Mouse (Mus musculus) macrophage (primary cell): ENCODE measurements around the gene Ankib1. TPM values are rescaled to one million over a fixed set of nuclear protein-coding genes. Genes with fewer than 3 reads are reported as not detected.
"Not testable (repeated sequence)": the region's sequence is repeated elsewhere in the genome, so short reads cannot be mapped to it uniquely, and the experiment has no call there.

Experiments
- H3K27ac ChIP-seq: fragments of 350-480 bp; formaldehyde crosslinking; 2 replicates; pipeline ENCODE4 v1.9.0; 2021
- H3K36me3 ChIP-seq: fragments of 350-480 bp; formaldehyde crosslinking; 2 replicates; pipeline ENCODE4 v1.9.0; 2021; ENCODE audit errors: inconsistent target
- H3K4me3 ChIP-seq: fragments of 350-480 bp; formaldehyde crosslinking; 2 replicates; pipeline ENCODE4 v1.9.0; 2021; ENCODE audit errors: inconsistent target
- H3K79me2 ChIP-seq: fragments of 350-480 bp; formaldehyde crosslinking; 2 replicates; pipeline ENCODE4 v1.9.0; 2021; ENCODE audit errors: inconsistent target
- WGBS: methylation state at CpG from one replicate; pipeline ENCODE4 v1.1.7; 2026; ENCODE audit warnings: inconsistent platforms; ENCODE audit not compliant: missing documents; 5-methylcytosine and 5-hydroxymethylcytosine counted together
- polyA plus RNA-seq: library from polyadenylated mRNA; stranded (reverse); fragments of 250-400 nt; gene quantifications from 3 replicates; pipeline ENCODE4 v1.2.4, GENCODE M21; 2018; ENCODE audit warnings: inconsistent platforms
- total RNA-seq, 78 experiments: library from RNA; depleted of rRNA; stranded (reverse); fragments of 250-400 nt; gene quantifications; 1 replicate in 9 of 78; 2 replicates in 24 of 78; 3 replicates in 43 of 78; 4 replicates in 2 of 78; pipeline ENCODE4 v1.2.4; 2018; ENCODE audit warnings: inconsistent platforms in 56 of 78

The Ankib1 gene
- total RNA-seq (2018; cell fraction: chromatin; rRNA removed), result 100 to 1,000 TPM in 6 of 26 experiments, 10 to 100 TPM in 20; 31.3 to 244 (median 79.4) TPM
- total RNA-seq (2018; cell fraction: cytosol; rRNA removed), result 10 to 100 TPM; 28.1 to 52.8 (median 36.5) TPM
- total RNA-seq (2018; cell fraction: nucleus; rRNA removed), result 100 to 1,000 TPM in 1 of 26 experiments, 10 to 100 TPM in 25; 26.0 to 177 (median 67.0) TPM
- polyA plus RNA-seq, result 17.7 to 21.4 TPM (median 18.4 TPM) in 3 replicates

DNA sequence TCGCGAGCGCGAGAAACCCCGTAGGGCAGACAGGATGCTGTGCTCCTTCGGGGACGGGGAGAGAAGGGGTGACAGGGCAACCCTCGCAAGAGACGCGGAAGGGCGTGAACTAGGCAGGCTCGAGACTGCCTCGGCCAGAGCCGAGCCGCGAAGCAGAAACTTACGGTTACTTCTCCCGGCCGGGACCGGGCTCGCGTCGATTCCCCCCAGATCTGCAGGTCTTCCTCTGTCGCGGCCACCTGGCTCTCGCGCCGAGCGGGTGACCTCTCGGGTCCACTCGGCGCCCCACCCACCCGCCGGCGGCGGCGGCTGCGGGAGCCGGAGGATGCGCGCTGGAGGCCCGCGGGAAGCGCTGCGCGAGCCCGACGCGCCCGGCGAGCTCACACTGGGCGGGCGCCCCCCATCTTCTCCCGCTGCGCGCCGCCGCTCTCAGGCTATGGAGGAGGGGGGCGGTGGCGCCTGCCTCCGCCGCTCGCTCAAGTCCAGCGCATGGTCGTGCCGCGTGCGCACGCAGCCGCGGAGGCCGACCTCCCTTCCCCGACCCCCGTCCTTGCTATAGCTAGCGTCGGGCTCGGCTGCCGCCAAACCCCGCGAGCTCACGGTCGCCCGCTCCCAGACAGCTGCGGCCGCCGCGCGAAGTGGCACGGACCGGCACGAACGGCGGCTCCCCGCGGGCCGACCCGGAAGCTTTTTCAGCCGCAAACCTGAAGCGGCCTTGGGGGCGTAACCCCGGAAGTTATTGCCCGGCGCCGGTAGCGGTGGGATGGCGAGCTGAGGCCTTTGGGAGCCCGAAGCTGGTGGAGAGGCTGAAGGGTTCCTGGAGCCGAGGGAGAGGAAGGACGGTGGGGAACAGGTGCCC lies at the start of gene Ankib1, which contains the start of gene Krit1:
Gene Ankib1, minus strand, starts transcription at position 493 of the 859 bp plus-strand sequence.
Gene Krit1, plus strand, starts transcription at position 752 of the 859 bp plus-strand sequence.
- Histone ChIP-seq H3K4me3 (peak within 1 kb of the TSS; percentile 91), H3K27ac (peak within 1 kb of the TSS; percentile 71), H3K36me3 (no peaks in the 10 kb centered on the region), H3K79me2 (peaks cover 84% of the 10 kb centered on the region)
- WGBS, result under 1% methylated on average over 76 of the region's 109 CpGs

- Histone ChIP-seq H3K79me2 (no peaks in the 10 kb centered on the region), H3K27ac (no peak within 1 kb of the TSS), H3K36me3 (peaks cover 20% of the 10 kb centered on the region; the same call in 1 of the 2 replicates), H3K4me3 (no peak within 1 kb of the TSS)
- WGBS, result 29% methylated on average over 24 of the region's 24 CpGs
Measured at GRCm38 (mm10) chr5:3845026-3845425, 42.3 kb upstream of the Ankib1 start, which contains the start of gene Lrrd1. TSS of gene Lrrd1 (plus strand) at chr5:3845173.

GRCm38 (mm10) chr5:3834107-3834506 lies 31.4 kb upstream of the Ankib1 start:
- Histone ChIP-seq H3K4me3 (no peak overlapping the region), H3K36me3 (peaks cover 60% of the 10 kb centered on the region), H3K79me2 (no peaks in the 10 kb centered on the region), H3K27ac (no peak overlapping the region)
- WGBS, result 86% methylated on average over 1 of the region's 1 CpGs

- Histone ChIP-seq H3K79me2 (peaks cover 52% of the 10 kb centered on the region), H3K27ac (no peak overlapping the region), H3K36me3 (peaks cover 33% of the 10 kb centered on the region), H3K4me3 (no peak overlapping the region)
- 87% methylated on average over 1 of the region's 1 CpGs for WGBS
Measured at GRCm38 (mm10) chr5:3808472-3808871, 5.7 kb upstream of the Ankib1 start.

DNA sequence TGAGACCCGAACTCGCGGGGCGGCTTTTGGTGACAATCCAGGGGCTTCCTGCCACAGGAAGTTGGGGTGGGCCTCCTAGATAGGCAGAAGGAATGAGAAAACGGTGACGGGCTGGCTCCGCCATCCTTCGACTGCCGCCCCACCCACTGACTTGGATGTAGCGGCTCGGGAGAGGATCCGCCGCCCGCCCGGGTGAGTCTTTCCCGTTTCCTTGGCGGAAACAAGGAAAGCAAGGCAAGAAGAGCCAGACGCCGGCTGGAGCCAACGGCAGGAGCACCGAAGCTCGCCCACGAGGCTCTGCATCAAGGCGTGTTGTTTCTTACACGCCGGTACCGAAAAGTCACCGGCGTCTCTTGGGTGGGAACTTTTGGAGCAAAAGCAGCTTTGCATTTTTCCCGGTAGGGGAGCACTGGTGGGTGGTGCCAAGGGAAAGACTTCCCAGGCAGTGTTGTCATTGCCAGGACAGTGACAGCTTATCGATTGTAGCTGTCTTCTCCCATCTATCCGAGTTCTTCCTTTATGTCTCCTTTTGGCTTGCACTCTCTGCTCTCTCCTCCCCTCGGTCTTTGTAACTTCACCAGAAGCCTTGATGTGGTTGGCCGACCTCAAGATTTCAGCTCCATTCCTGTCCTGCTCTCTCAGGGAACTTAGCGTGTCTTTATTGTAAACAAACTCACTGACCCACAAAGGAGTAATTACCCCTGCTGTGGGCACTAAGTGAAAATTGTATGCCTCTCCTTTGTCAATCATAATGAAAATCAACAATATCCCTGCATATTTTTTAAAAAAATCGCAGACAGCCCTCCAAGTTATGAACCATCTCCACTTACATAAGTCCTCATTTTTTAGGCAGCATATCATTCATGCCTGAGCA lies 804 bp upstream of the Ankib1 start:
- Histone ChIP-seq H3K79me2 (peaks cover 85% of the 10 kb centered on the region), H3K4me3 (peak overlapping the region; percentile 91), H3K27ac (peak overlapping the region; percentile 71), H3K36me3 (0 out of 2 replicates have a peak, but pooled peaks cover 5% of the 10 kb centered on the region)
- WGBS, result under 1% methylated on average over 36 of the region's 36 CpGs

DNA sequence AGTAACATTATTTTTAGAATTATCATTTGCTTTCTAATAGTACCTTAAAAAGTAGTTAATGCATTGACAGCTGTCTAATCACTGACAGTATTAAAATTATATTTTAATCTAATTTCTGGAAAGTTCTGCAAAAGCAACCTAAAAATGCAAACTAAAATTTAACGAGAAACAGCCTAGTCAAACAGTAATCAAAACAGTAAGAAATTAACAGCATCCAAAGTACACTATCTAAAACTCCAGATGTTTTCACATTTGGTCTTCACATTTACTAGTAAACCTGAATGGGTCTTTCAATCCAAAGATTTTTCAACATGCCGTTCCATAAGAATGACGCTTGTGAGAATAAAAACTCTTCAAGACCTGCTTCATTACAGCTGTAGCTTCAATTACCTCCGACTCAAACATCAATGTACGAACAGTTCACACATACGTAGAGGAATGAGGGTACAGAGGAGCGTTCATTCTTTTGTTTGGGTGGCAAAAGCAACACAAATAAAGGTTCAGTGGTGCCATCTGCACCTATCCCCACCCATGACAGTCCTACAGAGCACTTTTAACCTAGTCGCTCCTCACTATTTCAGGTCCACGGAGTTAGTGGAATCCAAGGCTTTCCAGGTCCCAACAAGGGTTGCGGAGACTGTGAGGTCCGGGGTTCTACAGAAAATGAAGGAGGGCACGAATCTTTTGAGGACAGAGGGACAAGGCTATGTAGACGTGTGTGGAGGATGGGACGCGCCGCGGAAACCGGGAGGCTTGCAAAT lies 873 bp downstream of the Ankib1 start:
- Histone ChIP-seq H3K36me3 (no peaks in the 10 kb centered on the region), H3K79me2 (peaks cover 84% of the 10 kb centered on the region), H3K27ac (peak overlapping the region; percentile 15; the same call in 1 of the 2 replicates), H3K4me3 (peak overlapping the region; percentile 72)
- 6% methylated on average over 18 of the region's 18 CpGs for WGBS

- Histone ChIP-seq H3K79me2 (peaks cover 84% of the 10 kb centered on the region), H3K4me3 (no peak overlapping the region), H3K27ac (no peak overlapping the region), H3K36me3 (no peaks in the 10 kb centered on the region)
- whole genome bisulfite sequencing, result 71% methylated on average over 4 of the region's 4 CpGs
Measured at GRCm38 (mm10) chr5:3800881-3801280, 1.8 kb downstream of the Ankib1 start.

GRCm38 (mm10) chr5:3800041-3800440 lies 2.7 kb downstream of the Ankib1 start:
- WGBS, result 100% methylated on average over 1 of the region's 1 CpGs
- Histone ChIP-seq H3K4me3 (no peak overlapping the region), H3K36me3 (no peaks in the 10 kb centered on the region), H3K79me2 (peaks cover 84% of the 10 kb centered on the region), H3K27ac (no peak overlapping the region)

- peaks cover 85% of the 10 kb centered on the region for H3K79me2 ChIP-seq
- not testable (repeated sequence) for H3K36me3 ChIP-seq, H3K27ac ChIP-seq
Measured at GRCm38 (mm10) chr5:3798656-3799055, 4.1 kb downstream of the Ankib1 start.

GRCm38 (mm10) chr5:3797101-3797500 lies 5.6 kb downstream of the Ankib1 start:
- not testable (repeated sequence) for H3K27ac ChIP-seq, H3K4me3 ChIP-seq, H3K36me3 ChIP-seq
- no CpG with 5 or more reads among the region's 2 CpGs for WGBS
- peaks cover 98% of the 10 kb centered on the region for H3K79me2 ChIP-seq

More at GRCm38 (mm10) chr5:3798656-3799055, 4.1 kb downstream of the Ankib1 start:
- not testable (repeated sequence) for H3K4me3 ChIP-seq

DNA sequence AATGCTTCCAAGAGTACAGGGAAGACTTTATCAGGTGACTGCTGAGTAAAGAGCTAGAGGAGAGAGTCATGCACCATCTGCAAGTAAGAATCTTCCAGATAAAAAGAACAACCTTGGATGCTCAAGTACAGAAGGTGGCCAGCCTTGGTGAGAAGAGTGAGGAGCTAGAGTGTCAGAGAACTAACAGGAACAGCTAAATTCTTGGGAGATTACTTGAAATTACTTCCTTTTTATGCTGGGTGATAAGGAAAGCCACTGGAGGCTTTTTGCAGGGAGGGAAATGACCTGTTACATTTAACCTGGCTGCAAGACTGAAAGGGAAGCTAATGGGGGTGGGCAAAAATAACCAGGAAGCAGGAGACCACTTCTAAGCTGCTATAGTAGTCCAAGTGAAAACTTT lies 11.7 kb downstream of the Ankib1 start:
- no peaks in the 10 kb centered on the region for H3K36me3 ChIP-seq
- H3K27ac ChIP-seq, result no peak overlapping the region
- peaks cover 93% of the 10 kb centered on the region for H3K79me2 ChIP-seq
- H3K4me3 ChIP-seq, result no peak overlapping the region

DNA sequence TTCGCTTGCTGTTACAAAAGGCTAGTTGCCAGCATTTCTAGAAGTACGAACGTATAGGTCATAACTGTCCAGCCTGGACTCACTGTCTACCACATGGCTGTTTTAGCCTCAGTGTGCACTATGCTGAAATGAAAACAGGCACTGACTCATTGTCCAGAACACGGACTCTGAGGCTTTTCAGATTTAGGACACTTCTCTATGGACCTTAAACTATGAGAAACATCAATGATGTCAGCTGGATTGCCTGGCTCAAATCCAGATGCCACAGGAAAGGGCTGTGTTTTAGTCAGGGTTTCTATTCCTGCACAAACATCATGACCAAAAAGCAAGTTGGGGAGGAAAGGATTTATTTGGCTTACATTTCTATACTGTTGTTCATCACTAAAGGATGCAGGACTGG lies 15.2 kb downstream of the Ankib1 start:
- Histone ChIP-seq H3K4me3 (no peak overlapping the region), H3K79me2 (peaks cover 91% of the 10 kb centered on the region), H3K27ac (0 out of 2 replicates have a peak overlapping the region, but pooled peaks have one; percentile 5), H3K36me3 (no peaks in the 10 kb centered on the region)
- WGBS, result 75% methylated on average over 4 of the region's 4 CpGs

- H3K36me3 ChIP-seq, result no peaks in the 10 kb centered on the region
- WGBS, result 100% methylated on average over 1 of the region's 1 CpGs
- no peak overlapping the region for H3K27ac ChIP-seq
- no peak overlapping the region for H3K4me3 ChIP-seq
- H3K79me2 ChIP-seq, result peaks cover 90% of the 10 kb centered on the region
Measured at GRCm38 (mm10) chr5:3784751-3785496, 17.8 kb downstream of the Ankib1 start.
